Mouse (Mus musculus) thymus, postnatal 4 days (tissue): ENCODE results near the gene Abca3.

ENCODE experiments used
- DNase-seq: peaks from one replicate; pipeline ENCODE4 v3.0.0; 2021

Gene Abca3

GRCm38 (mm10) chr17:24442632-24443155, 90.9 kb downstream of the Abca3 start, which contains the start of gene Dnase1l2:
Gene Dnase1l2, minus strand, starts transcription at chr17:24443105.
- DNase-seq, result no peak

- no peak for DNase-seq
Measured at GRCm38 (mm10) chr17:24443409-24443808, 91.7 kb downstream of the Abca3 start.

GRCm38 (mm10) chr17:24446590-24446989, 94.8 kb downstream of the Abca3 start:
- no peak for DNase-seq

- DNase-seq, result no peak
Measured at GRCm38 (mm10) chr17:24449507-24449906, 97.8 kb downstream of the Abca3 start.

GRCm38 (mm10) chr17:24451220-24451619, 99.5 kb downstream of the Abca3 start:
- DNase-seq, result no peak

- DNase-seq, result no peak
Measured at GRCm38 (mm10) chr17:24453372-24453771, 101.6 kb downstream of the Abca3 start.

GRCm38 (mm10) chr17:24454218-24454755, 102.5 kb downstream of the Abca3 start:
- DNase-seq, result no peak

- peak; percentile 99 for DNase-seq
Measured at GRCm38 (mm10) chr17:24454756-24455522, 103.2 kb downstream of the Abca3 start.

GRCm38 (mm10) chr17:24455523-24456206, 103.9 kb downstream of the Abca3 start:
- DNase-seq, result peak; percentile 36
